Mouse (Mus musculus) hindbrain, postnatal 0 days (tissue): Measurements from ENCODE around the gene Myo1h. TPM values are rescaled to one million over a fixed set of nuclear protein-coding genes. Genes with fewer than 3 reads are reported as not detected.
A peak's percentile ranks its signal among the peaks of the same experiment; 100 is the strongest.

ENCODE experiments used
- ATAC-seq: fragments of 200-750 bp; cut with Nextera tagmentation; 2 replicates; pipeline ENCODE4 v1.8.0; 2017; ENCODE audit warnings: mild to moderate bottlenecking, moderate TSS enrichment, moderate library complexity
- DNase-seq: peaks from one replicate; pipeline ENCODE4 v3.0.0-alpha.2; 2015; ENCODE audit warnings: low spot score
- H3K27ac ChIP-seq: fragments of 300-500 bp; sonication (generic); 2 replicates; pipeline ENCODE4 v1.5.1; 2014; ENCODE audit warnings: mild to moderate bottlenecking
- H3K27me3 ChIP-seq: fragments of 300-500 bp; sonication (generic); 2 replicates; pipeline ENCODE4 v1.6.1; 2014; ENCODE audit warnings: low read length, mixed read lengths; ENCODE audit not compliant: insufficient read depth
- H3K36me3 ChIP-seq: fragments of 300-500 bp; sonication (generic); 2 replicates; pipeline ENCODE4 v1.6.1; 2014; ENCODE audit warnings: low read length, mixed read lengths; ENCODE audit not compliant: insufficient read depth
- H3K4me1 ChIP-seq: fragments of 300-500 bp; sonication (generic); 2 replicates; pipeline ENCODE4 v1.6.1; 2014; ENCODE audit warnings: antibody characterized with exemption, low read length, mixed read lengths; ENCODE audit not compliant: insufficient read depth
- H3K4me2 ChIP-seq: fragments of 300-500 bp; sonication (generic); 2 replicates; pipeline ENCODE4 v1.6.1; 2014; ENCODE audit warnings: low read depth, mild to moderate bottlenecking, low read length, moderate library complexity, mixed read lengths
- H3K4me3 ChIP-seq: fragments of 300-500 bp; sonication (generic); 2 replicates; pipeline ENCODE4 v1.5.1; 2014; ENCODE audit warnings: low read length
- H3K9ac ChIP-seq: fragments of 300-500 bp; sonication (generic); replicated peaks from 2 replicates; pipeline ENCODE4 v1.6.1; 2014; ENCODE audit warnings: mild to moderate bottlenecking, low read length, moderate library complexity, mixed read lengths
- H3K9me3 ChIP-seq: fragments of 300-500 bp; sonication (generic); 2 replicates; pipeline ENCODE4 v1.6.1; 2016; ENCODE audit warnings: low read length, mixed read lengths
- CTCF ChIP-seq: IDR thresholded peaks from 2 replicates; pipeline ENCODE4 v1.5.1; 2016; ENCODE audit warnings: antibody characterized with exemption, control low read depth, low read depth
- WGBS: fragments of 180-500 bp; shearing (Covaris S2); extraction: QIAGEN DNeasy Blood & Tissue Kit; methylation state at CpG from one replicate; pipeline ENCODE4 v1.1.7; 2014; 5-methylcytosine and 5-hydroxymethylcytosine counted together
- polyA plus RNA-seq: library from polyadenylated mRNA; unstranded; fragments of >200 nt; fragmentation: Nextera tagmentation; extraction: Ambion mirVana; gene quantifications from 2 replicates; pipeline ENCODE4 v1.2.1, GENCODE M21; 2015
- total RNA-seq: library from RNA; depleted of rRNA; stranded (reverse); fragments of >200 nt; gene quantifications from 2 replicates; pipeline ENCODE4 v1.2.3, GENCODE M21; 2014

Myo1h gene
- total and polyA plus RNA-seq, 2 experiments from 2014 or later: 0.56 TPM; not detected in 1

DNA sequence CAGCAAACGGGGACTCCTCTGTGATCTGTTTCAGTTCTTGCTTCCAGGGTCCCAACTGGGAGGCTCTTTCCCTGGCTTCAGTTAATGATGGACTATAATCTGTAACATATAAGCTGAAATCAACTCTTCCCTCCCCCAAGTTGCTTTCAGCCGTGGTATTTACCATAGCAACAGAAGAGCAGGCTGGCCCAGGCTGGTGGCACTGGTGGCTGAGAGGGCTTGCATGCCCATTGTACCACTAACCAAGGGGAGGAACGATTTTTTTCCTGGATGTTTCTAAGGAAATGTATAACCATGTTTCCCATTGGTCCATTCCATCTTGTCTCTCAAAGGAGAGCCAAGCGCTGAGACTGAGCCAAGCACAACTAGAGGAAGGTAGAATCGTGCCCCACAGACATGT is 570 bp upstream of the Myo1h start:
- Histone ChIP-seq H3K4me1 (0 out of 2 replicates have a peak, but pooled peaks cover 4% of the 10 kb centered on the region), H3K4me2 (no peak overlapping the region), H3K9me3 (no peaks in the 10 kb centered on the region), H3K27me3 (no peaks in the 10 kb centered on the region), H3K9ac (no peak overlapping the region), H3K27ac (no peak overlapping the region), H3K36me3 (no peaks in the 10 kb centered on the region), H3K4me3 (no peak overlapping the region)
- 79% methylated on average over 5 of the region's 5 CpGs for WGBS
- DNase-seq (no peak), ATAC-seq (no peak)
- no peak for TF ChIP-seq CTCF

DNA sequence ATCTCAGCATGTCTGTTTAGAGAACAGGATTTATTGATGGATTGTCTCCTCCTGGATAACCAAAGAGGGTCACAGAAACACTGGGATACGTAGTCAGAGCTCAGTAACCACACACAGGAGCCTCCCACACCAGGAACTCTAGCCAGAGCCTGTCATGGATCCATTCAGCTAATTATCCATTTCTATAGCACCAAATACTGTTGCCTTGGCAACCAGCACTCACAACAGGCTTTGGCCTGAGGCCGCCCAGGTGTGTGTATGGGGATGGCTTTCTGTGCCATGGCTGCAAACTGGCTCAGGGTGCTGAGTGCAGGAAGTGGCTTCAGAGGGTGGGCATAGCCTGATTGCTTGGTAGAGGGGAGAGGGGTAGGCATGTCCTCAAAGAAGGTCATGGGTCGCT is 1.0 kb downstream of the Myo1h start:
- WGBS: 43% methylated on average over 3 of the region's 3 CpGs
- Histone ChIP-seq H3K4me2 (no peak overlapping the region), H3K4me1 (0 out of 2 replicates have a peak, but pooled peaks cover 4% of the 10 kb centered on the region), H3K4me3 (no peak overlapping the region), H3K27ac (no peak overlapping the region), H3K9ac (no peak overlapping the region), H3K36me3 (no peaks in the 10 kb centered on the region), H3K27me3 (no peaks in the 10 kb centered on the region), H3K9me3 (no peaks in the 10 kb centered on the region)
- TF ChIP-seq CTCF: no peak
- peak; percentile 64 for DNase-seq
- ATAC-seq: peak; percentile 55; the same call in 1 of the 2 replicates

DNA sequence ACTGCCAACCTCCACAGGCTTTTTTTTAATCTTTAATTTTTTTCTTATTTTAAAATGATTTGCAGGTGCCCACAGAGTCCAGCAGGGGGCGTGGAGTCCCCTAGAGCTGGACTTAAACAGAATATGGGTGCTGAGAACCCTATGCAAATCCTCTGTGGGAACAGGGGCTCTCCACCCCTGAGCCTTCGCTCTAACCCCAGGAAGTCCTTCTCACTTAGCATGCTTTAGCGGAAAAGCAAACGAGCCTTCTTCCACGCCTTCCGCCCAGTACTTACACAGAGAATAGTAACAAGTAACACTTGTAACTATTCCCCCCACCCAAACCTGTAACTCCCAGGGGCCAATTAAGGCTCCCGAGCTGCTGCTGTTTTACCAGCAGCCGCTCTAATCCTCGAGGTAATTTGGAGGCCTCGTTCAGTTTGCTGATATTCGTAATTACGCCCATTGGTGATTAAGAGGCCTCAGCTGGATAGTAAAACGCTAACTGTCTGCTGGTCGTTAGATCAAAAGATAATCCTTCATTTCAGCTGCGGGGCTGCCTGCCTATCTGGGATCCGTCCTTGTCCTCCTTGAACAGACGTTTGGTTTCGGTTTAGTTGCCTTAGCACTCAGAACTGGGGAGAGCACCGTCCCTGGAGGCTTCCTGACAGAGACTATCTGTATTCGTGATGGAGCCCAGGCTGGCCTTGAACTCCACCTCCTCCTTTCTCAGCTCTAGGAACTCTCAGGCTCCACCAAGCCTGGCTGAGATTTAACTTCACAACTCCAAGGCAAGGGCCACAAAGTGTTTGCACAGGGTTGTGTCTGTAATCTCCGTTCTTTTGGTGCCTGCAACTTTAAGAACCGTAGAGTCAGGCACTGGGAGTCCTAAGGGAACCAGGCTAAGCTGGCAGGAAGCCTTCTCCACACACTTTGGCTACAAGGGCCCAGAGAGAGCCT is 8.0 kb downstream of the Myo1h start:
- no peak overlapping the region; the same call in 1 of the 2 replicates for H3K27ac ChIP-seq
- ATAC-seq (no peak), DNase-seq (no peak)
- H3K4me3 ChIP-seq: no peak overlapping the region
- no peaks in the 10 kb centered on the region for H3K36me3 ChIP-seq
- WGBS: 34% methylated on average over 22 of the region's 22 CpGs
- H3K27me3 ChIP-seq: no peaks in the 10 kb centered on the region
- H3K4me1 ChIP-seq: peaks cover 4% of the 10 kb centered on the region; the same call in 1 of the 2 replicates
- peak; percentile 44 for TF ChIP-seq CTCF
- no peaks in the 10 kb centered on the region for H3K9me3 ChIP-seq
- no peak overlapping the region for H3K4me2 ChIP-seq
- H3K9ac ChIP-seq: no peak overlapping the region

DNA sequence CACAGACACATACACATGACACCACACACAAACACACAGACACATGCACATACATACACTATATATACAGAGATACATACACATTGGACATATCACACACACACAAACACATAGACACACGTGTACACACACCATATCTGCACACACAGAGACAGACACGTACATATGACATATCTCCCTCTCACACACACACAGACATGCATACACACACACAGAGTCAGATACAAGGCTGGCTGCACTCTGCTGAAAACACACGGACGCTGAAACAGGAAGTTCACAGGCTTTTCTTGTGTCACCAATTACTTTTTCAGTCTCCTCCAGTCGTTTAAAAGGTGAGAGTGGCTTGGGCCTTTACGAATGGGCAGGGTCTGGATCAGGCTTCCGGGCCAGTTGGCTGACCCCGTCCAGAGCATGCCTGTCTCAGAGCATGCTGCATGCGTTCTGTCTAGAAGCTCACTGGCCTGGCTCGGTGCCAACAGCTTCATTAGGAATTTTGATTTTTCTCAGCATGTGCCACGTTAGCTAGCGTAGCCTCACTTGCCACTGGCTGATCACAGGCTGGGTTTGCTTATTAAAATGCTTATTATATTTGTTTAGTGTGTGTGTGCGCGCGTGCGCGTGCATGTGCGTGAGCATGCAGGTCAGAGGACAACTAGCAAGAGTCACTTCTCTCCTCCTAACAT is 9.4 kb downstream of the Myo1h start:
- Histone ChIP-seq H3K27ac (no peak overlapping the region), H3K27me3 (no peaks in the 10 kb centered on the region), H3K4me3 (no peak overlapping the region), H3K4me2 (no peak overlapping the region), H3K9ac (no peak overlapping the region), H3K36me3 (no peaks in the 10 kb centered on the region), H3K9me3 (no peaks in the 10 kb centered on the region), H3K4me1 (peaks cover 4% of the 10 kb centered on the region; the same call in 1 of the 2 replicates)
- 0 out of 2 replicates have a peak, but pooled peaks have one; percentile 51 for ATAC-seq
- no peak for TF ChIP-seq CTCF
- DNase-seq: peak; percentile 76
- WGBS: 30% methylated on average over 18 of the region's 18 CpGs

DNA sequence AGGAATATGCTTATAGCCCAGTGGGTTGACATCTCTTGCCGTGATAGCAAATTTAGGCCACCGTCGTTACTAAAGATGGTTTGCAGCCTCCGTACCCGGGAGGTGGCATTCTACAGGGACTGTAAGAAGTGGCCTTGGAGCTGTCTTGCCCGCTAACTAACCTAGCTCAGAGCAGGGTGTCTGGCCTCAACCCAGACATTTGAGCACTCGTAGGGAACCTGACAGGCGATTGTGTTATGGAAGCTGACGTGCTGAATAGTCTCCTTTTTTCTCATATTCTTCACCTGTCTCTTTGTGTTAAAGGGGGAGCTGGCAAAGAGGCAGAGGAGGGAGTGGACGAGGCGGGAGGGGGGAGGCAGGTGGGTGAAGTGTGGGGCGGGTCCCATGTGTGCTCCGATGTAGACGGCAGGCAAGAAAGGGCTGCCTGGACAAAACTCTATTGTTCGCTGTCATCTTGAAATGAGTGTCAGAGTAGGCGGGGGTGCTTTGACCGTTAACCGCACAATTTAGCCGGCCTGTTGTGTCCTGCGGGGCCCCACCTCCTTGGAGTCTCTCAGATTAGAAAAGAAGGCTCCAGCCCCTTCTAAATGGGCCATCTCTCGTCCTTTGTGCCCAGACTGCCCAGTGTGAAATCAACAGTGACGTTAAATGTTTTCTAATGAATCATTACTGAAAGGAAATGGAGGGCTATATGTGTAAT is 10.3 kb downstream of the Myo1h start:
- no peak overlapping the region for H3K27ac ChIP-seq
- ATAC-seq: no peak
- no peak overlapping the region for H3K9ac ChIP-seq
- TF ChIP-seq CTCF: no peak
- H3K9me3 ChIP-seq: no peaks in the 10 kb centered on the region
- no peaks in the 10 kb centered on the region for H3K36me3 ChIP-seq
- no peak overlapping the region for H3K4me3 ChIP-seq
- WGBS: 15% methylated on average over 22 of the region's 22 CpGs
- no peak overlapping the region for H3K4me2 ChIP-seq
- H3K4me1 ChIP-seq: peaks cover 4% of the 10 kb centered on the region; the same call in 1 of the 2 replicates
- no peak for DNase-seq
- no peaks in the 10 kb centered on the region for H3K27me3 ChIP-seq

GRCm38 (mm10) chr5:114299883-114300610 is 11.1 kb downstream of the Myo1h start:
- ATAC-seq (no peak), DNase-seq (no peak)
- Histone ChIP-seq H3K4me3 (no peak overlapping the region), H3K9ac (no peak overlapping the region), H3K4me2 (no peak overlapping the region), H3K36me3 (no peaks in the 10 kb centered on the region), H3K27ac (no peak overlapping the region), H3K4me1 (peaks cover 4% of the 10 kb centered on the region; the same call in 1 of the 2 replicates), H3K27me3 (no peaks in the 10 kb centered on the region), H3K9me3 (no peaks in the 10 kb centered on the region)
- no peak for TF ChIP-seq CTCF
- WGBS: 54% methylated on average over 24 of the region's 24 CpGs
